In the genomic region with DNA sequence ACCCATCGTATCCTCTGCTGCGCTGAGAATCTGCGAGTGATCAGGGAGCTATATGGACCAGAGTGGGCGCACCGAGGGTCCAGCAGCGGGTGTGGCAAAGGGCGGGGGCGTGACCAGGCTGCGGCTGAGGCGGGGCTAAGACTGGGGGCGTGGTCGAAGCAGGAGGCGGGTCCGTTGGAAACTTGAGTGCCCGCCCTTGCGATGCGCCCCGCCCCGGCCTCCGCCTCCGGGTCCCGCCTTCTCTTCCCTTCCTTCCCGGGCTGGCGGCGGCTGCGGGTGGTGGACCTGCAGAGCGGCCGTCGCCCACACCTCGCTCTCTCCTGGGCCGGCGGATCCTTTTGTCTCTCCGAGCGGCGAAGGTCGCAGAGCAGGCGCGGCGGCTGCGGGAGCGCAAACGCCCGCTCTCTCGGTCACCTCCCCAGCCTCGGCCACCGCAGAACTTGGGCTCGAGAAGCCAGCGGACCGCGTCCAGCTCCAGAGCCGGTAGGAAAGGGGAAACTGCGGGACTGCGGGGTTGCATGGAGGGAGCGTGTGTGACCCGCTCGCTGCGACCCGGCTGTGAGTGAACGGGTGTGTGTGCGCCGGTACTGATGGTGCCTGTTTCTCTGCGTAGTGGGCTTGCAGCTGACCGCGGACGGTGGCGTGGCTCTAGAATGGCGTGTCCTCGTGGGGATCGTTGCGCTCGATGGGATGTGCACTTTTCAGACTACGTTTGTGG, we compare ENCODE assay signal across 8 mouse cellular contexts. TPM values are rescaled to one million over a fixed set of nuclear protein-coding genes. Genes with fewer than 3 reads are reported as not detected.
A peak's percentile ranks its signal among the peaks of the same experiment; 100 is the strongest.
DNase-seq lines count a peak whose midpoint lies in the region; ATAC-seq lines count a peak whose summit lies in the region.

A gene (plus strand): TSS at position 293 of the 718 bp plus-strand sequence.

- no peaks in the 10 kb centered on the region for H3K9me3 ChIP-seq in intestine, embryonic 16.5 days (ENCODE audit: control insufficient read depth, low read length)

- H3K36me3 ChIP-seq in intestine, embryonic 16.5 days (ENCODE audit: control insufficient read depth, insufficient read depth, low read length) = no peaks in the 10 kb centered on the region

- peak; percentile 99 for DNase-seq in adrenal gland, postnatal 10 days
- DNase-seq in embryo, embryonic 9.5 days (ENCODE audit: extremely low spot score) = peak; percentile 98
- peak; percentile 94 to 97 for DNase-seq in gastrocnemius, postnatal 4 days (ENCODE audit: low spot score in 2 of 2)
- DNase-seq in left cerebral cortex, postnatal 25 days (ENCODE audit: low spot score in 2 of 2) = peak; percentile 87 to 88
- DNase-seq in mesoderm, embryonic 11.5 days (ENCODE audit: low read depth, low spot score) = peak; percentile 93
- peak; percentile 88 for DNase-seq in right cerebral cortex, postnatal 25 days
- DNase-seq in urinary bladder, postnatal 36 days (ENCODE audit: low spot score in 2 of 2) = peak; percentile 96 to 97

- peaks cover 33% of the 10 kb centered on the region for H3K4me1 ChIP-seq in intestine, embryonic 16.5 days (ENCODE audit: control insufficient read depth, insufficient read depth, low read length)

- peak within 1 kb of the TSS; percentile 83 for H3K9ac ChIP-seq in intestine, embryonic 16.5 days (ENCODE audit: low read depth, low read length)

- H3K27me3 ChIP-seq in intestine, embryonic 16.5 days (replicated peaks; ENCODE audit: control insufficient read depth, insufficient read depth, low read length) = no peaks in the 10 kb centered on the region

- peak within 1 kb of the TSS; percentile 74 for H3K27ac ChIP-seq in intestine, embryonic 16.5 days (ENCODE audit: low read length)

- peak within 1 kb of the TSS; percentile 84 for H3K4me3 ChIP-seq in intestine, embryonic 16.5 days (ENCODE audit: low read length)

- ATAC-seq in intestine, embryonic 16.5 days = peak; percentile 91

- WGBS in intestine, embryonic 16.5 days = under 1% methylated on average over 70 of the region's 72 CpGs

- H3K4me2 ChIP-seq in intestine, embryonic 16.5 days (ENCODE audit: low read depth, low read length) = peak within 1 kb of the TSS; percentile 95

- intact Hi-C loops in left cerebral cortex, postnatal 25 days (cut with DNase I) = loop anchor here (2.0 kb wide), 1 partner anchor 134 kb away; no protein-coding TSS in a partner anchor

RNA-seq across cellular contexts. Expression of the gene that starts here (rescaled TPM):
- total RNA-seq in adrenal gland, postnatal 10 days (2021) = 10 to 100 TPM; 25.4 to 26.2 TPM
- 10 to 100 TPM; 21.7 to 23.0 TPM for total RNA-seq in gastrocnemius, postnatal 4 days (2021)
- polyA plus RNA-seq in intestine, embryonic 16.5 days (2015; fragmentation: Nextera tagmentation; extraction: Ambion mirVana) = 48.7 and 50.3 TPM in 2 replicates
- total RNA-seq in left cerebral cortex, postnatal 25 days (2021) = 10 to 100 TPM; 98.4 to 99.2 TPM

Comparison
In these comparisons a context has a peak if more than half of its experiments do, and no peak if none do; other contexts are left out.
1. Peak in every context shown above with its lines: DNase-seq, ATAC-seq, H3K4me3 ChIP-seq and H3K27ac ChIP-seq.